Mouse (Mus musculus) ES-Bruce4 (cell line): ENCODE measurements around the gene Cpa1.

Source experiments
- CTCF ChIP-seq: IDR thresholded peaks from one replicate; pipeline ENCODE4 v1.8.1; 2011; ENCODE audit warnings: low read depth, low read length
- EP300 ChIP-seq: IDR thresholded peaks from 2 replicates; pipeline ENCODE4 v1.6.1; 2011; ENCODE audit warnings: low read depth, low read length; ENCODE audit not compliant: insufficient read depth
- POLR2A ChIP-seq: IDR thresholded peaks from one replicate; pipeline ENCODE4 v1.8.1; 2011; ENCODE audit warnings: low read length; ENCODE audit not compliant: insufficient read depth

GRCm38 (mm10) chr6:30596230-30596898, 42.7 kb upstream of the Cpa1 start:
- TF ChIP-seq EP300, result no peak
- no peak for TF ChIP-seq POLR2A
- TF ChIP-seq CTCF, result no peak
